Mouse (Mus musculus) limb, embryonic 15.5 days (tissue): ENCODE data around the gene Apobr. TPM values are rescaled to one million over a fixed set of nuclear protein-coding genes. Genes with fewer than 3 reads are reported as not detected.

Source experiments
- ATAC-seq: fragments of 200-750 bp; cut with Nextera tagmentation; 2 replicates; pipeline ENCODE4 v1.8.0; 2017; ENCODE audit warnings: low read depth, moderate TSS enrichment; ENCODE audit not compliant: insufficient number of reproducible peaks, low FRiP score, low TSS enrichment
- H3K27ac ChIP-seq: fragments of 300-500 bp; sonication (generic); 2 replicates; pipeline ENCODE4 v1.5.1; 2015; ENCODE audit warnings: moderate library complexity, mild to moderate bottlenecking, inconsistent platforms
- H3K27me3 ChIP-seq: fragments of 300-500 bp; sonication (generic); 2 replicates; pipeline ENCODE4 v1.6.1; 2015; ENCODE audit warnings: inconsistent platforms
- H3K36me3 ChIP-seq: fragments of 300-500 bp; sonication (generic); 2 replicates; pipeline ENCODE4 v1.6.1; 2015; ENCODE audit warnings: inconsistent platforms
- H3K4me1 ChIP-seq: fragments of 300-500 bp; sonication (generic); 2 replicates; pipeline ENCODE4 v1.6.1; 2015; ENCODE audit warnings: inconsistent platforms
- H3K4me2 ChIP-seq: fragments of 300-500 bp; sonication (generic); 2 replicates; pipeline ENCODE4 v1.6.1; 2015; ENCODE audit warnings: mild to moderate bottlenecking, inconsistent platforms
- H3K4me3 ChIP-seq: fragments of 300-500 bp; sonication (generic); 2 replicates; pipeline ENCODE4 v1.5.1; 2015; ENCODE audit warnings: mild to moderate bottlenecking, inconsistent platforms
- H3K9ac ChIP-seq: fragments of 300-500 bp; sonication (generic); 2 replicates; pipeline ENCODE4 v1.6.1; 2015; ENCODE audit warnings: inconsistent platforms
- H3K9me3 ChIP-seq: fragments of 300-500 bp; sonication (generic); 2 replicates; pipeline ENCODE4 v1.6.1; 2016; ENCODE audit warnings: inconsistent platforms
- WGBS: fragments of 180-500 bp; shearing (Covaris S2); methylation state at CpG from one replicate; pipeline ENCODE4 v1.1.7; 2015; 5-methylcytosine and 5-hydroxymethylcytosine counted together
- polyA plus RNA-seq: library from polyadenylated mRNA; unstranded; fragments of >200 nt; fragmentation: Nextera tagmentation; extraction: Ambion mirVana; gene quantifications from 2 replicates; pipeline ENCODE4 v1.2.1, GENCODE M21; 2015

The Apobr gene
- polyA plus RNA-seq, 1 experiment from 2014 or later, result 0.79 TPM

- no peak overlapping the region for H3K4me2 ChIP-seq
- 78% methylated on average over 3 of the region's 3 CpGs for WGBS
- no peaks in the 10 kb centered on the region for H3K27me3 ChIP-seq
- H3K27ac ChIP-seq, result no peak overlapping the region
- H3K4me3 ChIP-seq, result no peak overlapping the region
- no peaks in the 10 kb centered on the region for H3K4me1 ChIP-seq
- H3K9ac ChIP-seq, result no peak overlapping the region
- no peaks in the 10 kb centered on the region for H3K36me3 ChIP-seq
- no peaks in the 10 kb centered on the region for H3K9me3 ChIP-seq
- no peak for ATAC-seq
Measured at GRCm38 (mm10) chr7:126602650-126603049, 17.9 kb downstream of the Apobr start.

- Histone ChIP-seq H3K36me3 (no peaks in the 10 kb centered on the region), H3K9ac (no peak overlapping the region), H3K27ac (no peak overlapping the region), H3K4me2 (no peak overlapping the region), H3K4me3 (no peak overlapping the region), H3K9me3 (no peaks in the 10 kb centered on the region), H3K27me3 (no peaks in the 10 kb centered on the region), H3K4me1 (no peaks in the 10 kb centered on the region)
- no peak for ATAC-seq
- 56% methylated on average over 5 of the region's 5 CpGs for WGBS
Measured at GRCm38 (mm10) chr7:126606611-126607010, 21.9 kb downstream of the Apobr start.

- Histone ChIP-seq H3K4me1 (no peaks in the 10 kb centered on the region), H3K9me3 (no peaks in the 10 kb centered on the region), H3K4me3 (no peak overlapping the region), H3K9ac (no peak overlapping the region), H3K36me3 (no peaks in the 10 kb centered on the region), H3K27me3 (no peaks in the 10 kb centered on the region), H3K27ac (no peak overlapping the region), H3K4me2 (no peak overlapping the region)
- no peak for ATAC-seq
- WGBS, result 61% methylated on average over 3 of the region's 3 CpGs
Measured at GRCm38 (mm10) chr7:126607064-126607463, 22.3 kb downstream of the Apobr start.

- Histone ChIP-seq H3K4me3 (no peak overlapping the region), H3K4me1 (no peaks in the 10 kb centered on the region), H3K27me3 (no peaks in the 10 kb centered on the region), H3K9me3 (no peaks in the 10 kb centered on the region), H3K36me3 (no peaks in the 10 kb centered on the region), H3K9ac (no peak overlapping the region), H3K4me2 (no peak overlapping the region), H3K27ac (no peak overlapping the region)
- 77% methylated on average over 5 of the region's 5 CpGs for WGBS
- no peak for ATAC-seq
Measured at GRCm38 (mm10) chr7:126607796-126608195, 23.1 kb downstream of the Apobr start.

GRCm38 (mm10) chr7:126612736-126613135 lies 28.0 kb downstream of the Apobr start:
- no peak for ATAC-seq
- Histone ChIP-seq H3K27me3 (no peaks in the 10 kb centered on the region), H3K4me3 (no peak overlapping the region), H3K9ac (no peak overlapping the region), H3K4me1 (no peaks in the 10 kb centered on the region), H3K36me3 (no peaks in the 10 kb centered on the region), H3K9me3 (no peaks in the 10 kb centered on the region), H3K4me2 (no peak overlapping the region), H3K27ac (no peak overlapping the region)
- WGBS, result 67% methylated on average over 3 of the region's 3 CpGs

GRCm38 (mm10) chr7:126616707-126617106 lies 32.0 kb downstream of the Apobr start:
- ATAC-seq, result no peak
- Histone ChIP-seq H3K9ac (no peak overlapping the region), H3K4me3 (no peak overlapping the region), H3K27ac (no peak overlapping the region), H3K9me3 (no peaks in the 10 kb centered on the region), H3K4me1 (peaks cover 3% of the 10 kb centered on the region; the same call in 1 of the 2 replicates), H3K27me3 (no peaks in the 10 kb centered on the region), H3K4me2 (no peak overlapping the region), H3K36me3 (no peaks in the 10 kb centered on the region)
- WGBS, result 66% methylated on average over 3 of the region's 3 CpGs

- WGBS, result 66% methylated on average over 10 of the region's 10 CpGs
- Histone ChIP-seq H3K9ac (no peak overlapping the region), H3K4me3 (no peak overlapping the region), H3K36me3 (no peaks in the 10 kb centered on the region), H3K4me2 (no peak overlapping the region), H3K4me1 (peaks cover 8% of the 10 kb centered on the region; the same call in 1 of the 2 replicates), H3K27me3 (no peaks in the 10 kb centered on the region), H3K9me3 (no peaks in the 10 kb centered on the region), H3K27ac (no peak overlapping the region)
- ATAC-seq, result no peak
Measured at GRCm38 (mm10) chr7:126619559-126620275, 35.0 kb downstream of the Apobr start.

- ATAC-seq, result no peak
- WGBS, result 59% methylated on average over 9 of the region's 9 CpGs
- no peak overlapping the region for H3K27ac ChIP-seq
Measured at GRCm38 (mm10) chr7:126621452-126622359, 37.0 kb downstream of the Apobr start.

GRCm38 (mm10) chr7:126623381-126623780 lies 38.6 kb downstream of the Apobr start:
- Histone ChIP-seq H3K36me3 (no peaks in the 10 kb centered on the region), H3K4me2 (no peak overlapping the region), H3K27me3 (no peaks in the 10 kb centered on the region), H3K27ac (no peak overlapping the region), H3K4me3 (no peak overlapping the region), H3K9me3 (no peaks in the 10 kb centered on the region), H3K4me1 (peaks cover 25% of the 10 kb centered on the region), H3K9ac (no peak overlapping the region)
- no peak for ATAC-seq
- WGBS, result 79% methylated on average over 1 of the region's 1 CpGs

More at GRCm38 (mm10) chr7:126621452-126622359, 37.0 kb downstream of the Apobr start:
- H3K4me2 ChIP-seq, result no peak overlapping the region
- H3K36me3 ChIP-seq, result no peaks in the 10 kb centered on the region
- no peak overlapping the region for H3K9ac ChIP-seq
- peaks cover 22% of the 10 kb centered on the region for H3K4me1 ChIP-seq
- no peaks in the 10 kb centered on the region for H3K9me3 ChIP-seq
- no peak overlapping the region for H3K4me3 ChIP-seq
- no peaks in the 10 kb centered on the region for H3K27me3 ChIP-seq

- WGBS, result 70% methylated on average over 16 of the region's 16 CpGs
- Histone ChIP-seq H3K9ac (no peak overlapping the region), H3K27me3 (no peaks in the 10 kb centered on the region), H3K27ac (peak overlapping the region; percentile 12; the same call in 1 of the 2 replicates), H3K4me1 (peaks cover 26% of the 10 kb centered on the region), H3K9me3 (no peaks in the 10 kb centered on the region), H3K36me3 (no peaks in the 10 kb centered on the region), H3K4me2 (0 out of 2 replicates have a peak overlapping the region, but pooled peaks have one; percentile 12), H3K4me3 (peak overlapping the region; percentile 11)
- ATAC-seq, result no peak
Measured at GRCm38 (mm10) chr7:126624774-126625173, 40.0 kb downstream of the Apobr start.

- no peaks in the 10 kb centered on the region for H3K27me3 ChIP-seq
- ATAC-seq, result peak; percentile 79
- 33% methylated on average over 6 of the region's 6 CpGs for WGBS
Measured at GRCm38 (mm10) chr7:126625369-126625768, 40.6 kb downstream of the Apobr start.

More at GRCm38 (mm10) chr7:126625369-126625768, 40.6 kb downstream of the Apobr start:
- Histone ChIP-seq H3K9ac (no peak overlapping the region), H3K4me3 (peak overlapping the region; percentile 11; the same call in 1 of the 2 replicates), H3K4me2 (no peak overlapping the region), H3K9me3 (no peaks in the 10 kb centered on the region), H3K36me3 (no peaks in the 10 kb centered on the region), H3K4me1 (peaks cover 26% of the 10 kb centered on the region), H3K27ac (peak overlapping the region; percentile 43)
